Mouse (Mus musculus) colon, adult 2 months (tissue): ENCODE results near the gene Grn. TPM values are rescaled to one million over a fixed set of nuclear protein-coding genes. Genes with fewer than 3 reads are reported as not detected.

Source experiments
- polyA plus RNA-seq: library from polyadenylated mRNA; depleted of rRNA; stranded (reverse); fragments of >200 nt; gene quantifications from 2 replicates; pipeline ENCODE4 v1.2.3, GENCODE M21; 2012; rRNA removed

Grn gene
- 155 and 216 TPM in 2 replicates for polyA plus RNA-seq

GRCm38 (mm10) chr11:102430121-102431017 is at the start of gene Grn:
Gene Grn, plus strand, starts transcription at chr11:102430315.

DNA sequence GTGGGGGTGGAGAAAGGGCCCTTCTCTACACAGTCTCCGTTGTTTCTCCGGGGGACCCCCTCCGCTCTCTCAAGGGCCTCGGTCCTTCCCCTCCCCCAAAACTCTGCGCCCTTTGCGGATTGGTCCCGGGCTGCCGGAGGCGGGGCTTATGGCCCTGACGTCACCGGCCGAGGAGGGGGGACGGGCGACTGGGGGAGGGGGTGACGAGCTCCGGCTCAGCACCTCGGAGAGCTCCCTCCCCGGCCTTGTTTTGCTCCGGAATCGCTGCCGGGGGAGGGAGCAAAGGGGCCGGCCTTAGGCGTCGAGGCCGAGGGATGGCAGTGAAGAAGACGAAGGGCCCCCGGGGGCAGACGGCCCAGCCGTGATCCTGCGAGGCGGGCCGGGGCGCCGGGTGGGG is 36.9 kb upstream of the Grn start, which contains the start of gene Rundc3a:
TSS of gene Rundc3a (plus strand) at position 166 of the 397 bp plus-strand sequence.

GRCm38 (mm10) chr11:102407834-102408215 is 22.3 kb upstream of the Grn start, which contains the start of gene Slc25a39:
Gene Slc25a39, minus strand, starts transcription at chr11:102407946.

DNA sequence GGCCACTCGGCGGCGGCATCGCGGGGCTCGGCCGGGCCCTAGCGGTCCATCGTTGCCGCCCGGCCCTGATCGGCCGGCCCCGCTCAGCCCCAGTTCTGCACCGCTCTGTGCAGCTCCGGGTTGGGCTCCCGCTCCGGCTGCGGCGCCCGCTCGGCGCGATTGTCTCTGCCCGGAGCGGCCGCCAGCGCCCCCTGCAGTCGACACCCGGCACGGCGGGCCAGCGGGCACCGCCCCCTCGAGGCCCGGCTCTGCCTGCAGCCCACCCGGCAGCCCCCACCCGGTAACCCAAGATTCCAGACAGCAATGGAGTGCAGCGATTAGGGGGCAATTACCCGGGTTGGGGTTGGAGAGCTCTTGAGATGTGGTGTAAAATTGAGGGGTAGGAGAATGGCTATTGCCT is 17.4 kb downstream of the Grn start, which contains the start of gene Fam171a2:
TSS of gene Fam171a2 (minus strand) at position 186 of the 400 bp plus-strand sequence.

GRCm38 (mm10) chr11:102469648-102470357 is 39.7 kb downstream of the Grn start, which contains the start of gene Itga2b:
Gene Itga2b, minus strand, starts transcription at chr11:102470122.

Other genes starting within 250 kb of the Grn start
- gene Lsm12, start 245.0 kb upstream of the Grn start, polyA plus RNA-seq = 25.4 and 35.2 TPM in 2 replicates
- gene G6pc3, start 240.7 kb upstream of the Grn start, polyA plus RNA-seq = 114 and 152 TPM in 2 replicates
- gene Hdac5, start 200.1 kb upstream of the Grn start, polyA plus RNA-seq = 97.0 and 115 TPM in 2 replicates
- 3.3 and 3.9 TPM in 2 replicates for gene BC030867, start 181.4 kb upstream of the Grn start, polyA plus RNA-seq
- gene Asb16, start 161.6 kb upstream of the Grn start, polyA plus RNA-seq = 1.6 and 2.8 TPM in 2 replicates
- 57.5 and 64.0 TPM in 2 replicates for gene Tmub2, start 145.4 kb upstream of the Grn start, polyA plus RNA-seq
- gene Atxn7l3, start 133.7 kb upstream of the Grn start, polyA plus RNA-seq = 41.5 and 46.8 TPM in 2 replicates
- gene Ubtf, start 110.6 kb upstream of the Grn start, polyA plus RNA-seq = 31.0 and 33.3 TPM in 2 replicates
- 0.08 and 0.15 TPM in 2 replicates for gene Slc4a1, start 64.1 kb upstream of the Grn start, polyA plus RNA-seq
- gene Rundc3a, start 36.9 kb upstream of the Grn start, polyA plus RNA-seq = 14.5 and 19.1 TPM in 2 replicates
- 591 and 649 TPM in 2 replicates for gene Slc25a39, start 22.4 kb upstream of the Grn start, polyA plus RNA-seq
- 14.4 and 17.6 TPM in 2 replicates for gene Fam171a2, start 17.4 kb downstream of the Grn start, polyA plus RNA-seq
- gene Itga2b, start 39.8 kb downstream of the Grn start, polyA plus RNA-seq = 4.4 and 5.2 TPM in 2 replicates
- 12.2 and 14.1 TPM in 2 replicates for gene Gpatch8, start 126.1 kb downstream of the Grn start, polyA plus RNA-seq
- 1.6 and 2.1 TPM in 2 replicates for gene Gm11627, start 149.1 kb downstream of the Grn start, polyA plus RNA-seq
- gene Fzd2, start 174.1 kb downstream of the Grn start, polyA plus RNA-seq = 32.9 and 38.3 TPM in 2 replicates
- gene Meioc, start 233.4 kb downstream of the Grn start, polyA plus RNA-seq = not detected in 2 replicates